Mouse (Mus musculus) frontal cortex, postnatal 25 days (tissue): Measurements from ENCODE around the gene Gm6588.
A peak's percentile ranks its signal among the peaks of the same experiment; 100 is the strongest.
"Not testable (repeated sequence)": the region's sequence is repeated elsewhere in the genome, so short reads cannot be mapped to it uniquely, and the experiment has no call there.

ENCODE experiments used
- DNase-seq, 2 experiments: peaks; one replicate each; pipeline ENCODE4 v3.0.0; 2022; ENCODE audit warnings: low spot score in 2 of 2

Gene Gm6588

DNA sequence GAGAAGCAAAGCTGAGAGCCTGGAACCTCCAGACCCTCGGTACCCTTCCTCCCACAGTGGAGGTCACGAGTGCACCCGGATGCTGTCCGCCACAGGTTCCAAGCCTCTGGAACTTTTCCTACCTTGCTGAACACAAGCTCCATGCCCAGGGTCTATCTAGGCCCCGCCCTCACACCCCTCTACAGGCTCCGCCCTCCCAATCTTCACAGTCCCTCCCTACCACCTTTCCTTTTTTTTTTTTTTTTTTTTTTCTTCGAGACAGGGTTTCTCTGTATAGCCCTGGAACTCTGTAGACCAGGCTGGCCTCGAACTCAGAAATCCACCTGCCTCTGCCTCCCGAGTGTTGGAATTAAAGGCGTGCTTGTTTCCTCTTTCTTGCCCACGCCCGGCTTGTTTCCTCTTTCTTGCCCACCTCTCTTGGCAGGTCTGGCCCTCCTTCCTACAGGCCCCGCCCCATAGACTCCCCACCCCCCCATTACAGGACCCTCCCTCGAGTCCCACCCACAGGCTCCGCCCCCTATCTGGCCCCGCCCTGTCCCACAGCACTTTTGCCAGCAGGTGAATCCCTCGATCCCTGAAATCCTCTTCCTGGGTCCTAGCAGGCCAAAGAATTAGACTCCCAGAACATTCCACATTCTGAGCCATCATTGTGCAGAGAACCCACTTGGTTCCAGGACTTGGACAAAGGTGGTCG lies at the start of gene Gm6588:
Gene Gm6588 (plus strand): TSS at position 680 of the 694 bp plus-strand sequence.
- no peak for DNase-seq

DNA sequence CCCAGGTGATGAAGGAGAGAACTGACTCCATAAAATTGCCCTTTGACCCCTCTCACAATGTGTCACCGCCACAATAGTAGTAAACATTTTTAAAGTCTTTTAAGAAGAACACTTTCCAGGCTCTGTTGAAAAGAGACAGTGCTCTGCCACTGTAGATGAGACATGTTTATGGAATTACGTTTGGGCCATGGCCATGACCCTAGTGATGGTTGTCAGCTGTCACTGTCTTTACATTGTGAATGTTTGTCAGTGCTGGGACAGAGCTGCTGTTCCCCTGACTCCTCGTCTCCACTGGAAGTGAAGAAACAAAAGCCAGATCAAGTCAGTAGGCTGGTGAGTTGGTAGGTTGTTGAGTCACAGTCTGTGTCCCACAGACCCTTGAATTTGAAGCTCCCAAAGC lies 46.8 kb upstream of the Gm6588 start:
- no peak for DNase-seq

DNA sequence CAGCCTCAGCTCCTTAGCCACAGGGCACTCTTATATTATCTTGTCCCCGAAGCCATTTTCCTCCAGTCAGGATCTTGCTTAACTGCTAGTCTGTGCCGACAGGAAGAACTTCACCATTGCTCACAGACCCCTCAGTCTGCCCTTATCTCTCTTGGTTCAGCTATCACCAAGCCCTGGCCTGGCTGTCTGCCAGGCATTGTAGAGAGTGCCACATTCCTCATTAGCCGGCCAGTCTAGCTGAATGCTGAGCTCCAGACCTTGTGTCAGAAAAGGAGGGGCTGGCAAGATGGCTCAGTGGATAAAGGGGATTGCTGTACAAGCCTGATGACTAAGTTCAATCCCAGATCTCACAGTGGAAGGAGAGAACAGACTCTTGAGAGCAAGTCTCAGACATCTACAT lies 43.2 kb upstream of the Gm6588 start:
- no peak for DNase-seq

DNA sequence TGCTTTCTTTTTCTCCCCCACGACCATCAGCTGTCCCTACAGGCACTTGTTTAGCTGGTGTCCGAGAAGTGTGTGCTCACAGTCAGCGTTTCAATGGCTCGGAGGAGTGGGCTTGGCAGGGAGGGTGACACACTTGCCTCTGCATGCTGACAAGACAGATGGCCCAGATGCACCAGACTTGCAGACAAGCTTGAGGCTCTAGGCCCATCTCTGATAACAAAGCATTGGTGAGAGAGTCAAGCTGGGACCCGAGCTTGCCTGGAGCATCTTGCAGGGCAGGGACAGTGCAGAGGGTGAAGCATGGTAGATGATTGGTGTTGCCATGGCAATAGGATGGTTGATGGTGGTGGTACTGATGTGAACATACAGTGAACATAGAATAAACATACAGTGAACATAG lies 40.0 kb upstream of the Gm6588 start:
- DNase-seq: no peak

DNA sequence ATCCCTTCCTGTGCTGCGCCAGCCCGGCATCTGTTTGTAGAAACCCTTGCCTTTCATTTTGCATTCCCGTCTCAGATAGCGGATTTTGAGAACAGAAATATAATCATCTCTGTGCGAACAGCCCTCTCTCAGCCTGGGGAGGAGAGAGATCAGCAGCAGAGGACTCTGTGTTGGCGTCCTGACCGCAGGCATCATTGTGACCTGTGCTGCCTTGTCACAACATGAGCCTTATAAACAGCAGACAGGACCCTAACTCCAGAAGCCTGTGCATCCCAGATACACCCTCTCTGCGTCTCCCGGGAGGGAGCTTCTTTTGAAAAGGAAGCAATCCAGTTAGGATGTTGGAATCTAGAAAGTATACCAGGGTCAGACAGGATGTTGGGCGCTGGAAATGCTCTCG lies 38.2 kb upstream of the Gm6588 start:
- DNase-seq: no peak

DNA sequence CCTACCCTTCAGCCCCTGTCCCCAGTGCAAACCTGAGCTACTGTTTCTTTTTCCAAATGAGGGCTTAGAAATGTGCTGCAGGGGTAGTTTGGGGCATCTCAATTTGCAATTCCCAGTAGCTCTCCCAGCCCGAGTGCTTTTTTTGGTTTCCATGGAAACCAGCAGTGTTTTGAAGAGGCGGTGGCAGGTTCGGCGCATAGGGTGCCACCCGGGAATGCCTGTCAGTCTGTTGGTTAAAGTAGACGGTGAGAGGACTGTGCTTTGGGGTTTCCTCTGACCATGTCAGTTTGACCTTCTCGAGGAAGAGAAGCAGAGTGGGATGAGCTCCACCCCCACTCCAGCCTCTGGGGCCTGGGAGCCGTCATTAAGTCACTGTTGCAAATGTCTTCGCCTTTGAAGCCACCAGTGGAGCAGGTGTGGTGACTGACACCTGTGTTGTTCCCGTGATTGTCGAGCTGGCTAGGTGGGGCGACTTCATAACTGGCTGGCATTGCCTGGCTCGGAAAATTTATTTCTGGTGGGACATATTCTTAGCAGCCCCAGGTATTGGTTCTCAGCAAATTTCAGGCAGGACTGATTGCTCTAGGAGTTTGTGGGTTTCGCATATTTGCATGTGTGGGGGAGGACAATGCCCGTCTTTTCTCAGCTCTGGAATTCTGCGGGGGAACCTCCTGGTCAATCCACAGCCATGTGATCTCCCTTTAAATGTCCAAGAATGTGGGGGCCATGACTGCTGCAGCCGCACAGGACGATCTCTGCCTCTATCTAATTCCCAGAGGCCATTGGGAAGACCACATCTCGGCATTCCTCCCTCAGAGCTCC lies 37.5 kb upstream of the Gm6588 start:
- DNase-seq: no peak

DNA sequence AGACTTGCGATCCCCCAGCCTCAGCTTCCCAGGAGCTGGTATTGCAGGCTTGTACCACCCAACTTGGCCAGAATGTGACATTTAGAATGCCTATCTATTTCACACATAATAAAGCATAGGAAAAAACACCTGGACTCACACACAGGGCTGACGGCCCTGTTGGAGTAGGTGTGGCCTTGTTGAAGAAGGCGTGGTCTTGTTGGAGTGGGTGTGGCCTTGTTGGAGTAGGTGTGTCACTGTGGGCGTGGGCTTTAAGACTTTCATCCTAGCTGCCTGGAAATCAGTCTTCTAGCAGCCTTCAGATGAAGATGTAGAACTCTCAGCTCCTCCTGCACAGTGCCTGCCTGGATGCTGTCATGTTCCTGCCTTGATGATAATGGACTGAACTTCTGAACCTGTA lies 36.4 kb upstream of the Gm6588 start:
- DNase-seq: not testable (repeated sequence)

DNA sequence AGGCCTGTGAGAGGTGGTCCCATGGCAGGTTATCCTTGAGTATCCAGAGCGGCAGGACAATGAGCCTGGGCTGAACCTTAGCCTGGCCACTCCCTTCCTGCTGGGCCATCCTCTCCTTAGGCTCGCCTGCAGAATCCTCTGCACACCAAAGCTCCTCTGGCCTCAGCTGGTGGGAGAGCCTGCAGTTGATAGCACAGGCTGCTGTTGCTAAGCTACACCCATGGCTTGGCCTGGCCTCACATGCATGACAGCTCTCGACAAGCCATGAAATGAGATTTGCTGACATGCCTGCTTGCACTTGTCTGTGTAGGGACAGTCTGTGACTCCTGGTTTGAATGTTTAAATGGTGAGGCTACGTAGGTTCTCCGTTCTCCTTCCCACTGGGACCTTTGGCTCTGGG lies 32.6 kb upstream of the Gm6588 start:
- DNase-seq: no peak

DNA sequence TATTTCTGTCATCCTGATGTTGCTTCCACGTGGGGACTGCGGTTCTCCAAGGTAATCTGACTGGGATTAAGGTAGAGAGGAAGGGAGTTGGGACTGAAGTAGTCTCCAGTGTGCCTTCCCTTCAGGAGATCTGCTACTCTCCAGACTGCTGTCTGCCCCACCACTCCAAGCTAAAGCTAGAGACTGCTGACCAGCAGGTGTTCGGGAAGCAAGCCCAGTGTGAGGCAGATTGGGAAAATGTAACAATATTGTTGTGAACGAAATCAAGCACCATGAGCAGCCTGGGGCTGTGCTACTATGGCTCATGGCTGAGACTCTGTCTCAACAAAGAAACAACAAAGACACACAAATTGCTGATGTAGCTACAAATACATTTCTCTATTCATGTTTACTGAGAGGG lies 31.2 kb upstream of the Gm6588 start:
- no peak for DNase-seq

DNA sequence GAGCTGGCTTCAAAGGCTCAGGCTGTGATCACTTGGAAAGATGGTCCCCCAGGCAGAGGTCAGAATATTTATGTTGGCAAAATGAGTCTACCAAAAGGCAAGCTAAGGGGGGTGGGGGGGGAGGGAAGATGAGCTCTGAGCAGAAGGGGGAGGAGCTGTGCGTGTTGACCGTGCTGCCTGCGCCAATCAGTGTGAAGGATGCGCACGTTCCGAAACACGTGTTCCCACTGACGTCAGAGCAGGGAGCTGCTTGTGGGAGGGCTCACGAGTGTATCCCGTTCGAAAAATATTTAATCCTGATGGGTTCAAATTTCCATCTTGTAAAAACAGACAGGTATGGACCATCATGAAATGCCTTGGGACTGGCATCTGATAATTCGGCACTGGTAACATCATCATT lies 29.7 kb upstream of the Gm6588 start:
- no peak for DNase-seq

DNA sequence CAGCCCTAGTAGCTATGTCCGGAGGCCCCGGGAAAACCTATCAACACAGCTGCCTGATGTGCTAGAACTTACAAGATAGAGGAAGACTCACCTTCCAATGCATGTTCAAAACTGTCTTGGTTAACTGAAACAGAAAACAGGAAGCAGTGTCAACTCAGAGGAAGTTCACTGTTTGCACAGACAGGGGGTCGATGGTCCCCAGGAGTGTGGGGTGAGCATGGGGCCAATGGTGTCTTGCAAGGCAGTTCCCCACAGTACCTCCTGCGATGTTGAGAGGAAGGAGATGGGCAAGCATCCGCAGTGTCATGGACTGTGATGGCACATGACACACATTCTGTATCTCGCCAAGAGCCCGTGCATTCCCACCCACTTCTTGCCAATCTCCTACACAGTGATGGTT lies 22.6 kb upstream of the Gm6588 start:
- DNase-seq: no peak

DNA sequence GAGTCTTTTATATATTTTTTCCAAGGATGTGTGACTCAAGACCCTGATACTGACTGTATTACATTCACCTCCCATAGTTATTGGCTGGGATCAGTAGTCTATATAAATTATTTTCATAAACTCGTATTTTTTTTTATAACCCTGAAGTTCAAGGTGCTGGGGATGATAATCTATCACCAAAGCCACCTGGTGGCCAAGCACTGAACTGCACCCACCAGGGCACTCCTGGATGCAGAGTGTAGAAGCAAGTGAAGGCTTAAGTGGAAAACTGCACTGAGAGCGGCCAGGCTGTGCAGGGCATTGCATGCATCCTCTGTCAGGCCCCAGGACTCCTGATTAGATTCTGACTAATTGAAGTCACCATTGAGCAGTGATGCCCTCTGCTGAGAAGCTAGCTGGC lies 21.9 kb upstream of the Gm6588 start:
- peak; percentile 54 to 71 for DNase-seq

DNA sequence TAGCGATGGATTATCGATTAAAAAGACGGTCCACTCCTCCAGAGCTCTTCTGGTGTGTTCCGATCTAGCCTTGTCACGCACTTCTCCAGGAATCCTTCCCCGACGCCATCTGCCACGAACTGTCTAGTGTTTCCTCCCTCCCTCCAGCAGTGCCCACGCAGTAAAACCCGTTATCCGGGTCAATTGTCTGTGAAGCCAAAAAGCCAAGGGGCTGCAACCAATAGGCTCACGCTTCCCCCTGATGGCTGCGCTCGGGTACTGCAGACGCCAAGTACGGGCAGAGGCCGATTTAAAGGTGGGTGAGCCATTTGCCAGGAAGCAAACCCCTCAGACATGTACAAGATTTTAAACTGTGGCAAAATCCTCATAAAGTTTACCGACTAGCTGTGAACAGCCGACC lies 20.3 kb upstream of the Gm6588 start:
- DNase-seq: peak; percentile 58 to 64

DNA sequence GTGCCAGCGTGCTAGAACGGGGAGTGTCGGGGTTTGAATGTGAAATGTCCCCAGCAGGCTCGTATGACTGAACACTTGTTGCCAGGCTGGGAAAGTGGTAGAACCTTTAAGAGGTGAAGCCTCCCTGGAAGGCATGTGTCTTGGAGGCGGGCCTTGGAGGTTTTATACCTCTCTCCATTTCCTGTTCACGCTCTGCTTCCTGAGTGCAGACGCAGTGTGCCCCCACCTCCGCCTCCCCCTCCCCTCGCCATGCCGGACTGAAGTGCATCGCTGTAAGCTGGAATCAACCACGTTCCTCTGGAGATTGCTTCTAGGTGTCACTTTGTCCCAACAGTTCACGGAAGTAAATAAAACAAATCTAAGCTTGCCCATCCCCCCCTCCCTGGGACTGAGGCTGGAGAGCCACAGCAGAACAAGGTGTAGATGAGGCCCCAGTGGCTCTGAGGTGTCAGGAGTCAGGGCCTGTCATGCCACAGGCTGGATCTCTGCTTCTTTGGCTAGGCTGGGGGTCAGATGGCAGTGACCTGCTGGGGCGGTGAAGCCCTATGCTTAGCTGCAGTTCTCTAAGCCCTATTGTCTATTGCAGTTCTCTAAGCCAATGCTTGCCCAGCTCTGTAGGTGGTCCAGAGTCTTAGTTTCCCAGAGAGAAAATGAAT lies 18.0 kb upstream of the Gm6588 start:
- no peak for DNase-seq

DNA sequence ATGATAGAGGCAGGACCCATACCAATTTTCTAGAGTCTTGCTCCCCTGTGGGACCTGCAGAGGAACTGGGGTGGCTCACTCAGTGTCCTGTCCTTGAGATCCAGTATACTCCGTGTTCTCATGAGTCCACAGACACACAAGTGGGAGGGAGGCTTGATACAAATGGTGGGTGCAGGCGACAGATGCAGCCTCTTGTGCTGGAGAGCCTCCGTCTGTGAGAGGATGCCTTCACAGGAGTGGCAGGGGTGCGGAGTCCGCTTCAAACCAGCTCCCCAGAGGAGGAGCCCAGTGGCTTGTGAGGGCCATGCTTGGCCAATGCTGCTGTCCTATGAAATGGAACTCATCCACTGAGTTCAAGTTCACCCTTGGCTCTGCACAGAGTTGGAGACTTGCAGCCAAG lies 17.2 kb upstream of the Gm6588 start:
- DNase-seq: no peak

DNA sequence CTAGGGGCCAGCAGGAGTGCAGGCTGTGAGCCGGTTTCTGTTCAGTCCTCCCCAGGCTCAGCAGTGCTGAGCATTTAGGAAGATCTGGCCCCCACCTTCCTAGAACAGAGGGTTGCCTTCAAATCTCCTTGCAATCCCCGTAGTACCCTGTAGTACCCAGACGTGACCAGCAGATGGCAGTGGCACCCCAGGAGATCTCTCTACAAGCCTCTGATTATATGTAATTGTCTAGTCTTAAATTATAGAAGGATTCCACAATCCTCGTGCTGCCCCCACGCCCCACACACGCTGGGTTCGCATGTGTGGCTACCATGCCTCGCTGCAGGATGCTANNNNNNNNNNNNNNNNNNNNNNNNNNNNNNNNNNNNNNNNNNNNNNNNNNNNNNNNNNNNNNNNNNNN lies 16.2 kb upstream of the Gm6588 start:
- DNase-seq: peak; percentile 82 to 89

DNA sequence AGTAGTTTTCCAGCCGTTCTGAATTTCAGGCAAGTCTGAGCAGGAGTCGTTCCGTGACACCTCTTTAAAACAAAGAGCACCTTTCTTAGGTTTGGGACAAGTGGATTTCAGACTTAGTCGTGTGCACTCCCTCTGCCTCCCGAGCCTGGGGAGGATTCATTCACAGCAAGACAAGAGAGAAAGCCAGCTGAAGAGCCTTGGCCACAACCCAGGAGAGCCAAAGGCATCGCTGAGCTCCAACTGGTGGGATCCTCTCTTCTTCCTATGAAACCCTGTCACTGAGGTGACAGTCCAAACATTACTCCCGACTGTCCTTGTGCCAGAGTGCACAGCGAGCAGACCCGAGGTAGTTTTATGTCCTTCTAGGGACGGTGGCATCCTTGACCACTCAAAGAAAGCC lies 10.7 kb upstream of the Gm6588 start:
- DNase-seq: no peak

DNA sequence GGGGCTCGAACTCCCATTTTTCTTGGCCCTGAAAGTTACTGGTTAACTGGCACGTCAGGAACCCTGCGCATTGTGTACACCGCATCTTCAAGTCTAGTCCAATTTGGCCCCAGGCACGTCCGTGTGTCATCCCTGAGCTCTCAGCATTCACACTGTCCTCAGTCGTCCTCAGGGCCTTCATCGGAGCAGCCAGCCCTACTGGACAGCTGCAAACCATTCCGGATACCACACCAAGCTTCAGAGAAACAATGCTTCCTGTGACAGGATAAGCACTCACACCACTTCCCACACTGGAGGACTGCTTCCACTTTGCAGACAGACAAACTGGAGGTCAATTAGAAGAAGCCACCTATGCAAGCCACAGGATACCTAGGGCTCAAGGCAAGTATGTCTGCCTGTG lies 3.9 kb downstream of the Gm6588 start:
- DNase-seq: no peak

DNA sequence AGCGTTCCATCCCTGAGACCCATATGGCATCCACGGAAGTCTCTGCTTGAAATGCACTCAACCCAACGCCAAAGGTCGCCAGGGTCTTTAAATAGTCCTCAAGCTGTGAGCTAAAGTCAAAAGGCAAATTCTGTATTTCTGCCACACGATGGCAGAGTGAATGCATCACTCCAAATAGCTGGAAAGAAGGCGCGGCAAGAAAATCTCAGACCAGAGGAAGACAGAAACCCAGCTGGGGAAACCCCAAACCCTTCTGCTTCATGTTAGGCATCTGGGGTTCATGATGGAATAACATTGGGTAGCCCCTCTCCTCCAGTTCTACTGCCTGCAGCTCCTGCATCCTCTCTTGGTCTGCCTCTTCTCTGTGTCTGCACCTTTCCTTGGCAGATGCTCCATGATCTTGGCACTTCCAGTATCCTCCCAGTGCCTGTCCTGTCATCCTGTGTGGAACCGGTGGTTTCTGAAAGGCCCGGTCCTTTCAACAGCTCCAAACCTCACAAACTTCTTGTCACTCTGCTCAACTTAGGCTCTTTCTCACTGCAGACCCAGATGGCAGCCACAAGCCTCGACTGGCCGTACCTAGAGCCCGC lies 5.8 kb downstream of the Gm6588 start:
- no peak for DNase-seq

DNA sequence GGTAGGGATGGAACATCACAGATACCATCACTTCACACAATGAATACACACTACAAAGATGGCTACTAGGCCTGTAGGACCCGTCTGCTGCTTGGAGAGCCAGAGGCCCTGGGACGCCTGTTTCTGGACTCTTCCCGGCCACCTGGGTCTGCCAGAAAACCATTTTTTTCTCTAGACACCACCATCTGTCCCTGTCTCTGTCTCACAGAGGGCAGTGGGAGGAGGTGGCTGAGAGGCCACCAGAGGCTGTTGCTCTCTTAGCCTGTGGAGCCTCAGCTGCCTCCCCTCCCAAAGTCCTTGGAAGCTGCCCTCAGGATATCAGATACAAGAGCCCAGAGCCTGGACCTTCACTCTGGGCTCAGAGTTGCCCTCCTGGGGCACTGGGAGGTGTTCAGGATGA lies 10.7 kb downstream of the Gm6588 start:
- no peak for DNase-seq

DNA sequence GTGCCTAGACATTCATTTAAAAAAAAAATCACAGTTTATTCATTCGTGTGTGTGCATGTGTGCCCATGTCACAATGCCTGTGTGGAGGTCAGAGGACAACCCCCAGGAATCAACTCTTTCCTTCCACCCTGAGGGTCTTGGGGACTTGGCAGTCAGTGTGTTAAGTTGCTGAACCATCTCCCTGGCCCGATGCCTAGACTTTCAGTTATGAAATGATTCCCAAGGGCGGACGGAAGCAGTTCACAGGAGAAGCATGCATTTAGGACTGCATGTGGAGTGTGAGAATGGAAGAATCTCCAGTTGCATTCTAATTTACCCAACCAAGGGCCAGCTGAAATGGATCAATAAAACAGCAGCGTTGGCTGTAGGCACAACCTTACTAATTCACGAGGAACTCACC lies 17.1 kb downstream of the Gm6588 start:
- no peak for DNase-seq

DNA sequence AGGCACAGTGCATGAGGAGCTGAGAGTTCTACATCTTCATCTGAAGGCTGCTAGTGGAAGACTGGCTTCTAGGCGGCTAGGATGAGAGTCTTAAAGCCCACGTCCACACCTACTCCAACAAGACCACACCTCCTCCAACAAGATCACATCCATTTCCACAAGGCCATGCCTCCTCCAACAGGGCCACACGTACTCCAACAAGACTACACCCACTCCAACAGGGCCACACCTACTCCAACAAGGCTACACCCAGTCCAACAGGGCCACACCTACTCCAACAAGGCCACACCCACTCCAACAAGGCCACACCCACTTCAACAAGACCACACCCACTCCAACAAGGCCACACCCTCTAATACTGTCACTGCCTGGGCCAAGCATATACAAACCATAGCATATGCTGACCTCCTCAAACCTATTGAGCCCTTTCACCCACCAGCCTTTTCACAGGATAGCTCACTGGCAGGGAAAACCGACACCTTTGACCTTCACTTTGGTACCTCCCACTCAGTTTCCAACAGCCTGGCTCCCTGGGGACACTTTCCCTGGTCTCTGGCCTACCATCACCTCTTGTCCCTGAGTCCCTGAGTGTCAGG lies 19.9 kb downstream of the Gm6588 start:
- no peak for DNase-seq
